Mouse (Mus musculus): ENCODE measurements around the gene Mrtfa.

GRCm38 (mm10) chr15:81164560-81165310 is 25.8 kb downstream of the Mrtfa start:
- TF ChIP-seq CTCF (IDR thresholded peaks at IDR 0.05; ENCODE audit: borderline replicate concordance, insufficient read depth, low read length) (no peak), POLR2A (IDR thresholded peaks at IDR 0.05; ENCODE audit: low read depth, low read length) (no peak)

All from embryonic fibroblast, embryonic 13.5 days (primary cell).